Mouse (Mus musculus): ENCODE measurements at regions not wholly inside any gene's neighbourhood (a gene's known extent, or its start where the extent isn't known, plus 50 kb on each side); places are given as distances from the start of the nearest gene placed in this dataset.

DNA sequence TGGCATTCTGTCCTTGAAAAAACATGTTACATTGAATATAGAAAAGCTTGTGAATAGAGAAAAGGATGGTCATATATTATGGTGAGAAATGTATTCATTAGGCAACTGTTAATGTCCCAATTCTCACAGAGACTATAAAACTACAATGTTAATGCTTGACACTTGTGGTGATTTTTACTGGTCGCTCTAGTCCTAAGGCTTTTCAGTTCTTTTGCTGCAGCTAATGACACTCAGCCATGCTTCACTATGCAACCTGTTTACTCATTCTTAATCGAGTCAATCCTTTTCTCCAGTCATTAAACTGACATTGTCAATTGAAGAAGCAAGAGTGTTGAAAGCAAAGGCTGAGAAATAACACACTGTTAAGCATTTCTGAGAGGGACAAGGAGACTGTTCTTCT, 163.9 kb downstream of the Cox7c start:
- Histone ChIP-seq H3K4me3 (replicated peaks) (no peak overlapping the region), H3K9me3 (replicated peaks) (no peaks in the 10 kb centered on the region), H3K27me3 (no peaks in the 10 kb centered on the region), H3K36me3 (no peaks in the 10 kb centered on the region), H3K27ac (no peak overlapping the region), H3K4me1 (no peaks in the 10 kb centered on the region), H3K9ac (no peak overlapping the region), H3K4me2 (no peak overlapping the region)
- ATAC-seq (replicated peaks; ENCODE audit: low FRiP score): no peak
- 83% methylated on average over 2 of the region's 2 CpGs for WGBS

- no peak overlapping the region for H3K9ac ChIP-seq
- no peak overlapping the region for H3K4me3 ChIP-seq (replicated peaks)
- ATAC-seq (replicated peaks; ENCODE audit: low FRiP score): no peak
- H3K36me3 ChIP-seq: no peaks in the 10 kb centered on the region
- no peaks in the 10 kb centered on the region for H3K27me3 ChIP-seq
- no peaks in the 10 kb centered on the region for H3K4me1 ChIP-seq
- H3K9me3 ChIP-seq (replicated peaks): no peaks in the 10 kb centered on the region
- no peak overlapping the region for H3K4me2 ChIP-seq
- WGBS: 83% methylated on average over 2 of the region's 2 CpGs
- H3K27ac ChIP-seq: no peak overlapping the region
Observed at GRCm38 (mm10) chr13:85863745-85864144, 183.0 kb downstream of the Cox7c start.

DNA sequence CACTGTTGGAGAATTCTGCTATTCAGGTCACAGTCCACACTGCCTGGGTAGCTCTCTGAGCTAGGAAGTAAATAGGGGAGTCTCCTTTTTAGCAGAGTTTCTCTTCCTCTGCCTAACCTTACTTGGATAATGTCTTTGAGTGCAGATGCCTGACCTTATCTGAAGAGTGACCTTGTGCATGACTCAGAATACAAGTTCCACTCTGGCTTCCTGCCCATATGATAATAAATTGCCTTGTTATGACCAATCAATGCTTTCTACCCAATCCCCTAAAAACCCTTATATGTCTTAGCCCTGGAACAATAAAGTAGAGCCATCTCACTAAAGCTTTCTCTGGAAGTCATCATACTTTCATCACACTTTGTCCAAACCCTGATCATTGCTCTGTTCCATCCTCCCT, 198.4 kb downstream of the Cox7c start:
- no peaks in the 10 kb centered on the region for H3K27me3 ChIP-seq
- no peak for ATAC-seq (replicated peaks; ENCODE audit: low FRiP score)
- no peak overlapping the region for H3K27ac ChIP-seq
- no peak overlapping the region for H3K9ac ChIP-seq
- no peaks in the 10 kb centered on the region for H3K9me3 ChIP-seq (replicated peaks)
- H3K4me3 ChIP-seq (replicated peaks): no peak overlapping the region
- H3K4me1 ChIP-seq: no peaks in the 10 kb centered on the region
- no peak overlapping the region for H3K4me2 ChIP-seq
- H3K36me3 ChIP-seq: no peaks in the 10 kb centered on the region

DNA sequence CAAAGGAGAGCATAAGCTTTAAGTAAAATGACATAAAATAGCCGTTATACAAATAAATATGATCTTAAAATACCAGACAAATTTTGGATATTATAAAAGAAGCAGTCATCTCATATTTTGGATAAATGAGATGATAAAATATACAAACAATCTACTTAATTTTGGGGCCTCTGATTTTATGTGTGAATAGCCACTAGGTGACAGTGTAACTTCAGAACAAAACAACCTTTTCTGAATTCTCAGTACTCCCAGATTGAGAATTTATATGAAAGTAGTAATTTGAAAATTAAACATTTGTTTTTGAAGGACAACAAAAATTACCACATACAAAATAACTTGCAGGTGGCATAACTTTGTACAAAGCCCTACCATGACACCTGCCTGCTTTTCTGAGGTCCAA, 216.8 kb downstream of the Cox7c start:
- ATAC-seq (replicated peaks; ENCODE audit: low FRiP score): no peak

More for the DNA sequence above, 216.8 kb downstream of the Cox7c start:
- WGBS: 85% methylated on average over 1 of the region's 1 CpGs
- no peaks in the 10 kb centered on the region for H3K36me3 ChIP-seq
- no peak overlapping the region for H3K4me2 ChIP-seq
- no peaks in the 10 kb centered on the region for H3K4me1 ChIP-seq
- no peak overlapping the region for H3K27ac ChIP-seq
- no peak overlapping the region for H3K4me3 ChIP-seq (replicated peaks)
- no peaks in the 10 kb centered on the region for H3K27me3 ChIP-seq
- H3K9ac ChIP-seq: no peak overlapping the region
- no peaks in the 10 kb centered on the region for H3K9me3 ChIP-seq (replicated peaks)

Measured in kidney, embryonic 15.5 days (tissue).